In the genomic region with DNA sequence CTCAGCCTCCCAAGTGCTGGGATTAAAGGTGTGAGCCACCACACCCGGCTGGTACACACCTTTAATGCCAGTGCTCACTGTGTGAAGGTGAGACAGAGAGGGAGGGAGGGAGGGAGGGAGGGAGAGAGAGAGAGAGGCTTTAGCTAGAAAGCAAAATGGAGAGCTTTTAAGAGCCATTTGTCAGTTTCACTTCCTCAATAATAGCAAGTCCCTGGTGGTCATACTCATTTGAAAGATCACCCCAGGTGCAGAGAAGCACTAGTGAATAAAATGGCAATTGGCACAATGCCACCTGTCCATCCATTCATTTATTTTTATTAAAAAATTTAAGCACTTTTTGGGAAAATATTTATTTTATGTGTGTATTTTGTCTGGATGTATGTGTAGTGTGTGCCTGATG, we compare ENCODE assay signal across 19 mouse cellular contexts.
"Had no signal": no experiment of that assay in that cellular context is flagged by ENCODE, and none has a peak within 500 bp of the region (broad histone marks: within the 10 kb centered on the region; RNA-seq: fewer than 3 reads in every experiment).

No protein-coding gene starts in this region.

- ATAC-seq: liver, postnatal 0 days; lung, postnatal 0 days; midbrain, embryonic 13.5 days; midbrain, embryonic 15.5 days had no signal

- H3K27me3 ChIP-seq: liver, embryonic 15.5 days; lung, embryonic 15.5 days; megakaryocyte, embryonic 14.5 days; midbrain, embryonic 13.5 days; midbrain, embryonic 15.5 days; neural tube, embryonic 12.5 days; stomach, embryonic 15.5 days had no signal

- H3K36me3 ChIP-seq: liver, embryonic 15.5 days; lung, embryonic 15.5 days; midbrain, embryonic 13.5 days; midbrain, embryonic 15.5 days; neural tube, embryonic 12.5 days; stomach, embryonic 15.5 days had no signal

- H3K9ac ChIP-seq: liver, embryonic 15.5 days; liver, postnatal 0 days; lung, embryonic 15.5 days; midbrain, embryonic 13.5 days; midbrain, embryonic 15.5 days; neural tube, embryonic 12.5 days; stomach, embryonic 15.5 days had no signal

- H3K4me3 ChIP-seq: liver, embryonic 15.5 days; lung, embryonic 15.5 days; megakaryocyte, embryonic 14.5 days; midbrain, embryonic 13.5 days; midbrain, embryonic 15.5 days; neural tube, embryonic 12.5 days; stomach, embryonic 15.5 days had no signal

- DNase-seq: liver, postnatal 0 days; lung, adult 2 months; lung, postnatal 14 days; lung, postnatal 36 days; right cerebral cortex, postnatal 25 days; right cerebral cortex, postnatal 4 days; thymus, adult 2 months; thymus, postnatal 25 days; thymus, postnatal 4 days had no signal

- H3K27ac ChIP-seq: liver, embryonic 15.5 days; lung, embryonic 15.5 days; macrophage; midbrain, embryonic 13.5 days; midbrain, embryonic 15.5 days; neural tube, embryonic 12.5 days; stomach, embryonic 15.5 days; stomach, postnatal 0 days had no signal

- H3K4me1 ChIP-seq: lung, embryonic 15.5 days; midbrain, embryonic 15.5 days; stomach, embryonic 15.5 days had no signal

- H3K9me3 ChIP-seq: liver, embryonic 15.5 days; lung, embryonic 15.5 days; megakaryocyte, embryonic 14.5 days; midbrain, embryonic 13.5 days; midbrain, embryonic 15.5 days; neural tube, embryonic 12.5 days; stomach, embryonic 15.5 days had no signal
